10 mouse cellular contexts compared by ENCODE assay signal in the genomic region with DNA sequence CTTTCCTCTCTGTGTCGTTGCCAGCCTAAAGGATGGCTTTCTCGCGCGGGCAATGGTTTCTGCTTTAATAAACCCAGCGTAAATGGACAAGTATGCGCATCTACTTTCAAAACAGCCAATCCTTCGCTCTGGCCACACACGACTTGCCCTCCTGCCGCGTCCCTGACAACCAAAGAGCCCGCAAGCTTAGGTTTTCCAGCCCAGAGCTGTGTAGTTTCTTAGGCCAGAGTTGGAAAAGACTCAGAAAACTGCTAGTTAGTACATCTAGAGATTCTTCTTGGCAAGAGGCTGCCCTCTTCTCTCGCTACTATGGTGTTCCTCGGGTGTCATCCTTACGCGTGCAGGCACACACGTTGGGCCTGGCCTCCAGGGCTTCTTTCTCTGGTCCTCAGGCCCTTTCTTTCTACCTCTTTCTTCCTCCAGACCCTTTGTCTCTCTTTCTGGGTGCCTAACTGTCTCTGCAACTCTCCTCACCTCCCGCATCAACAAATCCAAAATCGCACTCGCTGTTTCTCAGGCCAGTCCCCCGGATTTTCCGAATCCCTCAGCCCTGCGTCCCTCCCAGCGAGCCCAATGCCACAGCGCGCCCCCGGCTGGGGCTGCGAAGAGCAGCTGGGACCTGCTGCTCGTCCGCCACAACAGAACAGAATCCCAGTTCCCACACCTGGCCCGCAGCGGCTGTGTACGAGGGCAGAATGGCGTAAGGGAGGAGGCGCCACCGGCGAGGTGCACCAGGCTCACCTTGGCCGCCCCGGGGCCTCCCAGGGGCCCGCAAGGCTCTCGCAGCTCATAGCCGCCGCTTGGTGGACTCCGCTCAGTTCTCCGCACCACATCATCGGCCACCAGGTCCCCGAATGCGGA. TPM values are rescaled to one million over a fixed set of nuclear protein-coding genes. Genes with fewer than 3 reads are reported as not detected.
DNase-seq lines count a peak whose midpoint lies in the region; ATAC-seq and TF ChIP-seq lines count a peak whose summit lies in the region.
"Had no signal": no experiment of that assay in that cellular context is flagged by ENCODE, and none has a peak within 500 bp of the region (broad histone marks: within the 10 kb centered on the region; RNA-seq: fewer than 3 reads in every experiment).

No protein-coding gene starts in this region.

- H3K9me3 ChIP-seq in kidney, postnatal 0 days (replicated peaks; ENCODE audit: low read length), result no peaks in the 10 kb centered on the region
- no peaks in the 10 kb centered on the region for H3K9me3 ChIP-seq in embryonic facial prominence, embryonic 11.5 days (replicated peaks; ENCODE audit: control insufficient read depth, low read length)
- H3K9me3 ChIP-seq in hindbrain, embryonic 14.5 days (ENCODE audit: control insufficient read depth, low read length), result no peaks in the 10 kb centered on the region
- H3K9me3 ChIP-seq in neural tube, embryonic 11.5 days (ENCODE audit: control insufficient read depth, low read length), result no peaks in the 10 kb centered on the region

- H3K9ac ChIP-seq in kidney, postnatal 0 days (ENCODE audit: low read depth, low read length), result no peak overlapping the region
- H3K9ac ChIP-seq in embryonic facial prominence, embryonic 11.5 days (replicated peaks; ENCODE audit: low read length), result no peak overlapping the region
- H3K9ac ChIP-seq in hindbrain, embryonic 14.5 days, result peak overlapping the region; percentile 68
- peak overlapping the region; percentile 20 for H3K9ac ChIP-seq in neural tube, embryonic 11.5 days (ENCODE audit: low read length)

- H3K27ac ChIP-seq in kidney, postnatal 0 days, result no peak overlapping the region
- no peak overlapping the region for H3K27ac ChIP-seq in embryonic facial prominence, embryonic 11.5 days (replicated peaks; ENCODE audit: low read depth, low read length)
- peak overlapping the region; percentile 87 for H3K27ac ChIP-seq in hindbrain, embryonic 14.5 days
- H3K27ac ChIP-seq in neural tube, embryonic 11.5 days (ENCODE audit: low read depth, low read length), result no peak overlapping the region
- H3K27ac ChIP-seq: heart, adult 2 months had no signal

- H3K4me2 ChIP-seq in kidney, postnatal 0 days (ENCODE audit: low read length), result peak overlapping the region; percentile 32; the same call in 1 of the 2 replicates
- no peak overlapping the region; the same call in 1 of the 2 replicates for H3K4me2 ChIP-seq in embryonic facial prominence, embryonic 11.5 days (ENCODE audit: low read depth, low read length)
- peak overlapping the region; percentile 60 for H3K4me2 ChIP-seq in hindbrain, embryonic 14.5 days (replicated peaks)
- H3K4me2 ChIP-seq in neural tube, embryonic 11.5 days (ENCODE audit: low read depth), result peak overlapping the region; percentile 22

- WGBS in kidney, postnatal 0 days, result under 1% methylated on average over 47 of the region's 47 CpGs
- under 1% methylated on average over 47 of the region's 47 CpGs for WGBS in embryonic facial prominence, embryonic 11.5 days
- WGBS in hindbrain, embryonic 14.5 days, result under 1% methylated on average over 47 of the region's 47 CpGs
- WGBS in neural tube, embryonic 11.5 days, result under 1% methylated on average over 47 of the region's 47 CpGs

- ATAC-seq in kidney, postnatal 0 days (replicated peaks; ENCODE audit: low FRiP score, low read depth), result no peak
- ATAC-seq in embryonic facial prominence, embryonic 11.5 days (replicated peaks; ENCODE audit: insufficient number of reproducible peaks, low FRiP score, low TSS enrichment, low read depth), result no peak
- ATAC-seq in hindbrain, embryonic 14.5 days (ENCODE audit: low FRiP score), result no peak
- ATAC-seq in neural tube, embryonic 11.5 days (ENCODE audit: insufficient read depth, low FRiP score, low TSS enrichment), result no peak

- DNase-seq in kidney, postnatal 0 days (ENCODE audit: low spot score), result no peak
- DNase-seq in kidney, adult 18-20 months, result no peak
- peak; percentile 33 for DNase-seq in embryonic facial prominence, embryonic 11.5 days (ENCODE audit: low spot score)
- peak; percentile 30 for DNase-seq in hindbrain, embryonic 14.5 days (ENCODE audit: low spot score)
- DNase-seq in neural tube, embryonic 11.5 days (ENCODE audit: low spot score), result peak; percentile 54
- no peak for DNase-seq in cerebellum, postnatal 14 days
- DNase-seq in spleen, adult 12 weeks (ENCODE audit: low spot score), result no peak
- DNase-seq in urinary bladder, postnatal 36 days (ENCODE audit: low spot score in 2 of 2), result no peak
- DNase-seq: lung, postnatal 10 days had no signal

- H3K27me3 ChIP-seq in kidney, postnatal 0 days (ENCODE audit: insufficient read depth, low read length), result peaks cover 99% of the 10 kb centered on the region
- H3K27me3 ChIP-seq in embryonic facial prominence, embryonic 11.5 days (ENCODE audit: control insufficient read depth, insufficient read depth, low read length), result peaks cover 97% of the 10 kb centered on the region
- peaks cover 96% of the 10 kb centered on the region for H3K27me3 ChIP-seq in hindbrain, embryonic 14.5 days (ENCODE audit: control insufficient read depth, insufficient read depth, low read length)
- peaks cover 100% of the 10 kb centered on the region for H3K27me3 ChIP-seq in neural tube, embryonic 11.5 days (ENCODE audit: control insufficient read depth, insufficient read depth, low read length)

- TF ChIP-seq CTCF in kidney, postnatal 0 days (IDR thresholded peaks at IDR 0.05; ENCODE audit: low read depth), result no peak

- H3K4me1 ChIP-seq in kidney, postnatal 0 days (replicated peaks; ENCODE audit: insufficient read depth, low read length), result peaks cover 36% of the 10 kb centered on the region
- H3K4me1 ChIP-seq in embryonic facial prominence, embryonic 11.5 days (ENCODE audit: control insufficient read depth, insufficient read depth, low read length), result peaks cover 2% of the 10 kb centered on the region
- peaks cover 7% of the 10 kb centered on the region; the same call in 1 of the 2 replicates for H3K4me1 ChIP-seq in hindbrain, embryonic 14.5 days (replicated peaks; ENCODE audit: control insufficient read depth, insufficient read depth, low read length)
- H3K4me1 ChIP-seq in neural tube, embryonic 11.5 days (ENCODE audit: control insufficient read depth, insufficient read depth, low read length), result peaks cover 16% of the 10 kb centered on the region

- H3K4me3 ChIP-seq in kidney, postnatal 0 days (replicated peaks; ENCODE audit: low read depth, low read length), result peak overlapping the region; percentile 16; the same call in 1 of the 2 replicates
- peak overlapping the region; percentile 9 for H3K4me3 ChIP-seq in embryonic facial prominence, embryonic 11.5 days (ENCODE audit: low read depth, low read length)
- peak overlapping the region; percentile 47 for H3K4me3 ChIP-seq in hindbrain, embryonic 14.5 days (replicated peaks; ENCODE audit: low read length)
- H3K4me3 ChIP-seq in neural tube, embryonic 11.5 days (ENCODE audit: low read depth, low read length), result peak overlapping the region; percentile 22

- H3K36me3 ChIP-seq in kidney, postnatal 0 days (ENCODE audit: insufficient read depth, low read length), result no peaks in the 10 kb centered on the region
- no peaks in the 10 kb centered on the region for H3K36me3 ChIP-seq in embryonic facial prominence, embryonic 11.5 days (replicated peaks; ENCODE audit: control insufficient read depth, insufficient read depth, low read depth, low read length)
- H3K36me3 ChIP-seq in hindbrain, embryonic 14.5 days (replicated peaks; ENCODE audit: control insufficient read depth, insufficient read depth), result no peaks in the 10 kb centered on the region
- no peaks in the 10 kb centered on the region for H3K36me3 ChIP-seq in neural tube, embryonic 11.5 days (ENCODE audit: control insufficient read depth, insufficient read depth, low read length)

RNA-seq across cellular contexts. Expression of gene Skor1, which starts 4.9 kb away (rescaled TPM):
- not detected in 2 replicates for polyA plus RNA-seq in kidney, postnatal 0 days (2015; fragmentation: Nextera tagmentation; extraction: Ambion mirVana)
- polyA plus RNA-seq in embryonic facial prominence, embryonic 11.5 days (2014; fragmentation: Nextera tagmentation; extraction: Ambion mirVana), result 0.17 and 0.53 TPM in 2 replicates
- 19.5 and 21.5 TPM in 2 replicates for polyA plus RNA-seq in hindbrain, embryonic 14.5 days (2014; fragmentation: Nextera tagmentation; extraction: Ambion mirVana)
- polyA plus RNA-seq in neural tube, embryonic 11.5 days (2014; fragmentation: Nextera tagmentation; extraction: Ambion mirVana), result 7.6 and 7.7 TPM in 2 replicates

Comparison
In these comparisons a context has a peak if more than half of its experiments do, and no peak if none do; other contexts are left out.
1. DNase-seq: peak in embryonic facial prominence, embryonic 11.5 days (single experiment), hindbrain, embryonic 14.5 days (single experiment) and neural tube, embryonic 11.5 days (single experiment); none in kidney, postnatal 0 days (single experiment), kidney, adult 18-20 months (single experiment), cerebellum, postnatal 14 days (0 of 2), spleen, adult 12 weeks (single experiment) and urinary bladder, postnatal 36 days (0 of 2).
2. H3K9ac ChIP-seq: peak in hindbrain, embryonic 14.5 days (single experiment) and neural tube, embryonic 11.5 days (single experiment); none in kidney, postnatal 0 days (single experiment) and embryonic facial prominence, embryonic 11.5 days (single experiment).
3. Peak in every context shown above with its lines, with median percentiles within 50 percentile points of each other: H3K4me3 ChIP-seq.